Comparison of ENCODE assay signal across 8 mouse cellular contexts in the genomic region with DNA sequence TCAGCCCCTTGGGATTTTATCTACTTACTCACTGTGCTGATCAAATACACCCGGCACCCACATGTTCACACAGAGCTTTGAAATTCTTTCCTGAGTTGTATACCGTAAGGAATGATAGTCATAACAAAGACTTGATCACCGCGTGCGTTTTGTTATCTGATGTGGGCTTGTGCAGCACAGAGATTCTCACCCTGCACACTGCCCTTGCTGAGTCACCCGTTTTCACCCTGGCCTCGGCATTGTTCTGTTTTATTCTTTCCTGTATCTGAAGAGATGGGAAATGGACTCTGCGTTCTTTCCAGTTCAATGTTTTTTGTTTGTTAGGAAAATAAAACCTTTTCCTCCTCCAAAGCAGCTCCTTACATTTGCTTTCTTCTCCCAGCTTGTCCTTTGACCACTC. TPM values are rescaled to one million over a fixed set of nuclear protein-coding genes. Genes with fewer than 3 reads are reported as not detected.
A peak's percentile ranks its signal among the peaks of the same experiment; 100 is the strongest.
DNase-seq lines count a peak whose midpoint lies in the region; ATAC-seq lines count a peak whose summit lies in the region.

No protein-coding gene starts in this region.

- 0 out of 2 replicates have a peak overlapping the region, but pooled peaks have one; percentile 34 for H3K4me2 ChIP-seq in lung, embryonic 15.5 days
- H3K4me2 ChIP-seq in stomach, embryonic 15.5 days, result peak overlapping the region; percentile 39; the same call in 1 of the 2 replicates

- intact Hi-C loops in left cerebral cortex, postnatal 25 days (cut with DNase I), result no loop called here

- H3K27ac ChIP-seq in lung, embryonic 15.5 days, result no peak overlapping the region
- H3K27ac ChIP-seq in stomach, embryonic 15.5 days, result no peak overlapping the region

- ATAC-seq in lung, embryonic 15.5 days (ENCODE audit: borderline replicate concordance, extremely low read depth, low FRiP score, low TSS enrichment), result no peak
- ATAC-seq in inflammation-experienced regulatory T-cells, adult 6 months, result peak; percentile 56
- ATAC-seq in stomach, embryonic 15.5 days (ENCODE audit: insufficient read depth, low FRiP score, low read depth), result no peak

- peaks cover 8% of the 10 kb centered on the region; the same call in 1 of the 2 replicates for H3K4me1 ChIP-seq in lung, embryonic 15.5 days
- no peaks in the 10 kb centered on the region for H3K4me1 ChIP-seq in stomach, embryonic 15.5 days

- 17% methylated on average over 8 of the region's 8 CpGs for WGBS in lung, embryonic 15.5 days
- WGBS in stomach, embryonic 15.5 days, result 20% methylated on average over 8 of the region's 8 CpGs

- H3K36me3 ChIP-seq in lung, embryonic 15.5 days, result no peaks in the 10 kb centered on the region
- no peaks in the 10 kb centered on the region for H3K36me3 ChIP-seq in stomach, embryonic 15.5 days

- no peaks in the 10 kb centered on the region for H3K9me3 ChIP-seq in lung, embryonic 15.5 days
- H3K9me3 ChIP-seq in stomach, embryonic 15.5 days, result no peaks in the 10 kb centered on the region

- H3K9ac ChIP-seq in lung, embryonic 15.5 days, result no peak overlapping the region
- no peak overlapping the region for H3K9ac ChIP-seq in stomach, embryonic 15.5 days

- no peaks in the 10 kb centered on the region for H3K27me3 ChIP-seq in lung, embryonic 15.5 days
- H3K27me3 ChIP-seq in stomach, embryonic 15.5 days (replicated peaks), result no peaks in the 10 kb centered on the region

- DNase-seq in adrenal gland, postnatal 10 days, result peak; percentile 26
- no peak for DNase-seq in adrenal gland, postnatal 4 days (ENCODE audit: low spot score in 2 of 2)
- no peak for DNase-seq in lung, postnatal 4 days
- DNase-seq in left cerebral cortex, postnatal 25 days (ENCODE audit: low spot score in 2 of 2), result no peak
- DNase-seq in right cerebral cortex, postnatal 14 days, result no peak

- H3K4me3 ChIP-seq in lung, embryonic 15.5 days, result no peak overlapping the region
- no peak overlapping the region for H3K4me3 ChIP-seq in stomach, embryonic 15.5 days (replicated peaks)

RNA-seq across cellular contexts. Expression of gene Tmem94, which starts 18.5 kb away (rescaled TPM):
- total RNA-seq in adrenal gland, postnatal 10 days (2021), result 10 to 100 TPM; 62.0 to 79.6 TPM
- total RNA-seq in adrenal gland, postnatal 4 days (2021), result 10 to 100 TPM; 67.4 to 71.0 TPM
- 23.1 and 24.6 TPM in 2 replicates for polyA plus RNA-seq in lung, embryonic 15.5 days (2015; fragmentation: Nextera tagmentation; extraction: Ambion mirVana)
- 10 to 100 TPM; 10.6 to 12.7 (median 11.5) TPM for polyA plus RNA-seq in inflammation-experienced regulatory T-cells, adult 6 months (2017; shearing (Covaris generic))
- 19.9 and 20.7 TPM in 2 replicates for polyA plus RNA-seq in stomach, embryonic 15.5 days (2015; fragmentation: Nextera tagmentation; extraction: Ambion mirVana)
- 10 to 100 TPM; 54.9 to 59.1 TPM for total RNA-seq in left cerebral cortex, postnatal 25 days (2021)

RNA-seq across cellular contexts. Expression of gene Grb2, which starts 38.4 kb away (rescaled TPM):
- 100 to 1,000 TPM in 1 of 2 experiments, 10 to 100 TPM in 1; 99.1 to 104 TPM for total RNA-seq in adrenal gland, postnatal 10 days (2021)
- 100 to 1,000 TPM; 116 to 135 TPM for total RNA-seq in adrenal gland, postnatal 4 days (2021)
- 85.6 and 91.0 TPM in 2 replicates for polyA plus RNA-seq in lung, embryonic 15.5 days (2015; fragmentation: Nextera tagmentation; extraction: Ambion mirVana)
- polyA plus RNA-seq in inflammation-experienced regulatory T-cells, adult 6 months (2017; shearing (Covaris generic)), result 10 to 100 TPM; 31.7 to 35.5 (median 33.8) TPM
- polyA plus RNA-seq in stomach, embryonic 15.5 days (2015; fragmentation: Nextera tagmentation; extraction: Ambion mirVana), result 83.5 and 85.7 TPM in 2 replicates
- total RNA-seq in left cerebral cortex, postnatal 25 days (2021), result 100 to 1,000 TPM; 204 TPM
